Mouse (Mus musculus) stomach, postnatal 0 days (tissue): ENCODE data around the gene Card9. TPM values are rescaled to one million over a fixed set of nuclear protein-coding genes. Genes with fewer than 3 reads are reported as not detected.

Experiments used
- ATAC-seq: fragments of 200-750 bp; cut with Nextera tagmentation; 2 replicates; pipeline ENCODE4 v1.8.0; 2017; ENCODE audit not compliant: low FRiP score, low TSS enrichment
- DNase-seq: peaks from one replicate; pipeline ENCODE4 v3.0.0-alpha.2; 2016; ENCODE audit warnings: low spot score
- H3K27ac ChIP-seq: fragments of 300-500 bp; sonication (generic); replicated peaks from 2 replicates; pipeline ENCODE4 v1.5.1; 2014; ENCODE audit warnings: mild to moderate bottlenecking, control low read depth
- H3K27me3 ChIP-seq: fragments of 300-500 bp; sonication (generic); 2 replicates; pipeline ENCODE4 v1.6.1; 2014; ENCODE audit warnings: low read length; ENCODE audit not compliant: control insufficient read depth, insufficient read depth
- H3K36me3 ChIP-seq: fragments of 300-500 bp; sonication (generic); 2 replicates; pipeline ENCODE4 v1.6.1; 2014; ENCODE audit warnings: low read length, mixed read lengths; ENCODE audit not compliant: control insufficient read depth, insufficient read depth
- H3K4me1 ChIP-seq: fragments of 300-500 bp; sonication (generic); replicated peaks from 2 replicates; pipeline ENCODE4 v1.6.1; 2014; ENCODE audit warnings: antibody characterized with exemption; ENCODE audit not compliant: control insufficient read depth, insufficient read depth
- H3K4me2 ChIP-seq: fragments of 300-500 bp; sonication (generic); replicated peaks from 2 replicates; pipeline ENCODE4 v1.6.1; 2014; ENCODE audit warnings: low read depth, mild to moderate bottlenecking, control low read depth, moderate library complexity
- H3K4me3 ChIP-seq: fragments of 300-500 bp; sonication (generic); 2 replicates; pipeline ENCODE4 v1.5.1; 2014; ENCODE audit warnings: low read depth, low read length, control low read depth
- H3K9ac ChIP-seq: fragments of 300-500 bp; sonication (generic); 2 replicates; pipeline ENCODE4 v1.6.1; 2014; ENCODE audit warnings: mild to moderate bottlenecking, low read length, control low read depth, mixed read lengths
- H3K9me3 ChIP-seq: fragments of 300-500 bp; sonication (generic); 2 replicates; pipeline ENCODE4 v1.6.1; 2016; ENCODE audit warnings: low read length; ENCODE audit not compliant: control insufficient read depth
- CTCF ChIP-seq: IDR thresholded peaks from 2 replicates; pipeline ENCODE4 v1.5.1; 2016; ENCODE audit warnings: antibody characterized with exemption, low read depth, mild to moderate bottlenecking, moderate library complexity
- EP300 ChIP-seq: optimal IDR thresholded peaks from 2 replicates; pipeline ENCODE3; 2016; ENCODE audit warnings: antibody characterized with exemption
- WGBS: fragments of 180-500 bp; shearing (Covaris S2); extraction: QIAGEN DNeasy Blood & Tissue Kit; methylation state at CpG from one replicate; pipeline ENCODE4 v1.1.7; 2014; 5-methylcytosine and 5-hydroxymethylcytosine counted together
- polyA plus RNA-seq: library from polyadenylated mRNA; unstranded; fragments of >200 nt; fragmentation: Nextera tagmentation; extraction: Ambion mirVana; gene quantifications from 2 replicates; pipeline ENCODE4 v1.2.1, GENCODE M21; 2015

Gene Card9
- polyA plus RNA-seq, 1 experiment from 2014 or later = 0.55 TPM

DNA sequence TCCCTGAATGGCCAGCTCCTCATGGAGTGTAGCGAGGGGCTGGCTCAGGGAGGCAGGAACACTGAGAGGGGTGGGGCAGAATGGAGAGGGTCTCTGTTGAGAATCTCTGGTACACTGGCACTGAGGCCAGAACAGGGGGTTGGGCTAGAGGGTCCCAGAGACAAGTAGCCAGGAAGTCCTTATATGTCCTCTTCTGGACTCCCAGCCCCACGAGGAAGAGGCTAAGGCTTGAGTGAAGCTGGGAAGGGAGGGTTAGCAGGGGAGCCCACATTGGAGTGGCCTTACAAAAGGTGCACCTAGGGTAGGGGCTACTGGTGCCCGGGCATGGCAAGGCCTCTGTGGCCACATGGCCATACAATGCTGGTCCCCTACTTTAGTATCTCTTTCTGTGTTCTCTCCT is 43.3 kb downstream of the Card9 start:
- 65% methylated on average over 3 of the region's 3 CpGs for WGBS
- Histone ChIP-seq H3K4me1 (peaks cover 7% of the 10 kb centered on the region; the same call in 1 of the 2 replicates), H3K27ac (no peak overlapping the region), H3K9me3 (no peaks in the 10 kb centered on the region), H3K4me3 (peak overlapping the region; percentile 69; the same call in 1 of the 2 replicates), H3K36me3 (no peaks in the 10 kb centered on the region), H3K27me3 (no peaks in the 10 kb centered on the region), H3K9ac (no peak overlapping the region; the same call in 1 of the 2 replicates), H3K4me2 (peak overlapping the region; percentile 83; the same call in 1 of the 2 replicates)
- no peak for DNase-seq
- TF ChIP-seq EP300 (no peak), CTCF (no peak)
- ATAC-seq = no peak

DNA sequence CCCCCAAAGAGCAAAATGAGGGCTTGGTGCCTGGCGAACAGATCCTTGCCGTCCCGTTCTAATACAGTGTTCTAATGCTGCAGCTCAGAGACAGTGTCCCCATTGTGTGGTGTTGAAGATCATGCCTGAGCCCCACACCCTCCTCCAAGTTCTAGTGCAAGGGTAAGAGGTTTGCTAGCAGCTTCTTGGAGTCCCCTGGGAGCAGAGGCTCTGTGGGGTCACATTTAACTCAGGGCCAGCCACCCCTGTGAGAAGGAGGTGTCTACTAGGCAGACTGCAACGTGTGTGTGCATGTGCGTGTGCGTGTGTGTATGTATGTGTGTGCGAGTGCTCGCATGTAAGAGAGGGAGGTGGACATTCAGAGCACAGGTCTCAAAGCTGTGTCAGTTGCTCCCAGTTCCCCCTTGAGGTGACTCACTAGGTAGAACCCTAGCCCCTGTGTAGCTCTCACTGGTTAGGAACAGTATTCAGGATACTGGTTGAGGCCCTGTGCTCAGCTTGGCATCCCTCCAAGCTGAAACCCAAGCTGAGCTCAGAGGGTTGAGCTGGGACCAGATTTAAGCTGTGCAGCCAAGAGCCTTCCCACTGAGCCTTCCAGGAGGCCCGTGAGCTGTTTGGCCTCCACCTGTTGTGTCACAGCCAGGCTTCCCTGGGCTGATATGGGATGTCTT is 44.0 kb downstream of the Card9 start:
- peaks cover 7% of the 10 kb centered on the region; the same call in 1 of the 2 replicates for H3K4me1 ChIP-seq
- TF ChIP-seq EP300 (no peak), CTCF (no peak)
- DNase-seq (no peak), ATAC-seq (no peak)
- H3K4me3 ChIP-seq = peak overlapping the region; percentile 69
- H3K27me3 ChIP-seq = no peaks in the 10 kb centered on the region
- peak overlapping the region; percentile 83 for H3K4me2 ChIP-seq
- peak overlapping the region; percentile 91 for H3K27ac ChIP-seq
- H3K36me3 ChIP-seq = no peaks in the 10 kb centered on the region
- H3K9me3 ChIP-seq = no peaks in the 10 kb centered on the region
- 29% methylated on average over 9 of the region's 9 CpGs for WGBS
- peak overlapping the region; percentile 82 for H3K9ac ChIP-seq

DNA sequence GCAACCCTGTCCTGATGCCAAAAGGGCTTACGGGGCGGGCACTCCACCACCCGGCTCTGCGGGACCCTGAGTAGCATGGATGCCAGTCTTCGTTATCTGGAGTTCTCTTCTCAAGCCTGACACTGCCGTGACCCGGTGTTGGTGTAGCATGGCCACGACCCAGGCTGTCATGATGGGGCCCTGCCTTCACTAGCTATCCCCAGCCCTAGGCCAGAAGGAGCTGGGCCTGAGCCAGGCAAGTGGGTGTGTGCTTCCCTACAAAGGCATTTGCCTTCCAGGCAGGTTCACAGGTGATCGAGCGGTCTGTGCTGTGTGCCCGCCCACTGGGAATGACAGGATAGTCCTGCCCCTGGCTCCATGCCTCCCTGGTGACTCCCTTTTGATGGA is 44.8 kb downstream of the Card9 start:
- H3K4me3 ChIP-seq = peak overlapping the region; percentile 69
- DNase-seq (peak; percentile 82), ATAC-seq (peak; percentile 70)
- peak overlapping the region; percentile 83 for H3K4me2 ChIP-seq
- H3K9me3 ChIP-seq = no peaks in the 10 kb centered on the region
- H3K9ac ChIP-seq = peak overlapping the region; percentile 82
- H3K27me3 ChIP-seq = no peaks in the 10 kb centered on the region
- H3K27ac ChIP-seq = peak overlapping the region; percentile 91
- 0% methylated on average over 11 of the region's 11 CpGs for WGBS
- H3K4me1 ChIP-seq = peaks cover 7% of the 10 kb centered on the region; the same call in 1 of the 2 replicates
- H3K36me3 ChIP-seq = no peaks in the 10 kb centered on the region
- no peak for TF ChIP-seq CTCF
- TF ChIP-seq EP300 = no peak

DNA sequence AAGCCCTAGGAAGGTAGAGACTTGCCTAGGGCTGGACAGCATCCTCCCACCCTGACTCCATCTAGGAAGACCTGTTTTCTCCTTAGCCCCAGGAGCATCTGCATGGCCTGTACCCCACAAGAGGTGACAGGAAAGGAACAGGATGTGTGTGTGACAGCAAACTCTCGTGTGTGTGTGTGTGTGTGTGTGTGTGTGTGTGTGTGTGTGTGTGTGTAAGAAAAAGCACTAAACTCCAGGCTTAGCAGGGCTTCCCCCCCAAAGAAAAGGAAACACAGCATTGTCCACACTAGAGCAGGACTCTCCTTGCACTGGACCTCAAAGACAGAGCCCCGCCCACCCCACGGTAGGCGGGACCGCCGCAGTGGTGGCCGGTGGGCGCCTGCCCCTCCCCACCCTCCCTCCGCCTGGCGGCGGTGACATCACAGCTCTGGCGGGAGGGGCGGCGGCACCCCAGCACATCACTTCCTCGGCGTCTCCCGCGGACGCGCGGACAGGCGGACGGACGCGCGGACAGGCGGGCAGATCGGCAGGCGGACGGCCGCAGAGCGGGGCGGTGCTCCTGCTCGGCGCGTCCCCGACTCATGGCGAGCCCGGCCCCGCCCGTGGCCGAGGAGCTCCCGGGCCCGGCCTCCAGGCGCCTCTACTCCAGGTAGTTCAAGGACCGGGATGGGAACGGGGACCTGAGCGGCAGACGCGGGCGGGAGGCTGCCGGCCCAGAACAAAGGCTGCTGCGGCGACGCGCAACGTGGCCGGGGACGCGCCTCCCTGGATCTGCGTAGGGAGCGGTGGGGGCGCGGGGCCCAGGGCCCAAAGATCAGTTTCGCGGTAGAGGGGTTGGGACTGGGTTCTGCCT is 45.4 kb downstream of the Card9 start, which contains the start of gene Gpsm1:
Gene Gpsm1 (plus strand): TSS at position 444 of the 853 bp plus-strand sequence.
- Histone ChIP-seq H3K27ac (peak within 1 kb of the TSS; percentile 91), H3K4me1 (peaks cover 7% of the 10 kb centered on the region; the same call in 1 of the 2 replicates), H3K9me3 (no peaks in the 10 kb centered on the region), H3K9ac (peak within 1 kb of the TSS; percentile 82), H3K36me3 (no peaks in the 10 kb centered on the region), H3K4me3 (peak within 1 kb of the TSS; percentile 69), H3K27me3 (no peaks in the 10 kb centered on the region), H3K4me2 (peak within 1 kb of the TSS; percentile 83)
- ATAC-seq (peak; percentile 69), DNase-seq (peak; percentile 83)
- WGBS = under 1% methylated on average over 62 of the region's 66 CpGs
- TF ChIP-seq CTCF = no peak
- no peak for TF ChIP-seq EP300

DNA sequence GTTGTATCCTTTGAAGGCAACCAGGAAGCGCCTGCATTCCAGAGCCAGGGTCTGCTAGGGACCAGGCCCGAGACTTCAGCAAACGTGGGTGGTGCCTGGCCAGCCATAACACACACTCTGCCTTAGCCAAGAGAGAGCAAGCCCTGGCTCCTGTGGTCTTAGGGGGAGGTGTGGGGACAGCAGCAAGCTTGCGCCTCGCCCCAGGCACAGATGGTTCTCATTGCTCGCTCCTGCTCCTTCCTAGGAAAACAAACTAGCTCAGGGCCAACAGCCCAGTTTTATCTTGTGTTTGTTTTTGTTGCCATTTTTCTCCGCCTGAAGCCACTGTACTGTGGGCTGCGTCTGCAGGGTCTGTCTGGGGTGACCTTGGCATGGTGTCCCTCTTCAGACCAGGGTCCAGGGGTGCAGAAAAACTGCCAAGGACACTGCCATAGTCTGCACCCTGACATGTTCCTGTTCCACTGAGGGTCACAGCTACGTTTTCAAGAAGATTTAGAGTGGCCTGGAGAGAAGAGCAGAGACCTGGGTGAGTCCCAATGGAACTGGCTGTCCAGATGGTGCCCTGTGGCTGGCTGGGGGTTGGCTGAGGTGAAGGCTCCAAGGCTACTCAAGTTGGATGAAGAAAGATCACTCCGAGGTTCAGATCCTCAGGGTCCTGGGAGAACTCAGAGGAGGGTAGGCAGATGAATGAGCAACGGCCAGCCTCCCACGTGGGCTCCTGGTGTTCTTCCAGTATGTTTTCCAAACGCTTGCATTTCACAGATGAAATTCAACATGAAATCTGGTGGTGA is 46.2 kb downstream of the Card9 start:
- DNase-seq = peak; percentile 50
- peaks cover 7% of the 10 kb centered on the region; the same call in 1 of the 2 replicates for H3K4me1 ChIP-seq
- H3K9me3 ChIP-seq = no peaks in the 10 kb centered on the region
- H3K27ac ChIP-seq = peak overlapping the region; percentile 91
- WGBS = 29% methylated on average over 13 of the region's 13 CpGs
- H3K4me2 ChIP-seq = peak overlapping the region; percentile 83
- TF ChIP-seq EP300 = no peak
- TF ChIP-seq CTCF = no peak
- H3K9ac ChIP-seq = no peak overlapping the region
- peak overlapping the region; percentile 69 for H3K4me3 ChIP-seq
- no peaks in the 10 kb centered on the region for H3K27me3 ChIP-seq
- no peaks in the 10 kb centered on the region for H3K36me3 ChIP-seq
- ATAC-seq = peak; percentile 14; the same call in 1 of the 2 replicates
